Mouse (Mus musculus) neural tube, embryonic 14.5 days (tissue): ENCODE data around the gene Gtf2ird1. TPM values are rescaled to one million over a fixed set of nuclear protein-coding genes. Genes with fewer than 3 reads are reported as not detected.
A peak's percentile ranks its signal among the peaks of the same experiment; 100 is the strongest.

Experiments
- ATAC-seq: fragments of 200-750 bp; cut with Nextera tagmentation; 2 replicates; pipeline ENCODE4 v1.8.0; 2017; ENCODE audit warnings: low read depth, mild to moderate bottlenecking, moderate TSS enrichment, moderate library complexity
- H3K27ac ChIP-seq: fragments of 300-500 bp; sonication (generic); 2 replicates; pipeline ENCODE4 v1.5.1; 2014; ENCODE audit warnings: low read depth, mild to moderate bottlenecking, control low read depth, low read length, moderate library complexity, mixed read lengths
- H3K27me3 ChIP-seq: fragments of 300-500 bp; sonication (generic); 2 replicates; pipeline ENCODE4 v1.6.1; 2014; ENCODE audit warnings: low read length; ENCODE audit not compliant: control insufficient read depth, insufficient read depth
- H3K36me3 ChIP-seq: fragments of 300-500 bp; sonication (generic); 2 replicates; pipeline ENCODE4 v1.6.1; 2014; ENCODE audit warnings: low read length, mixed read lengths; ENCODE audit not compliant: control insufficient read depth, insufficient read depth
- H3K4me1 ChIP-seq: fragments of 300-500 bp; sonication (generic); 2 replicates; pipeline ENCODE4 v1.6.1; 2014; ENCODE audit warnings: low read length; ENCODE audit not compliant: control insufficient read depth, insufficient read depth
- H3K4me2 ChIP-seq: fragments of 300-500 bp; sonication (generic); 2 replicates; pipeline ENCODE4 v1.6.1; 2014; ENCODE audit warnings: mild to moderate bottlenecking, low read depth, low read length, control low read depth
- H3K4me3 ChIP-seq: fragments of 300-500 bp; sonication (generic); 2 replicates; pipeline ENCODE4 v1.5.1; 2014; ENCODE audit warnings: low read depth, low read length, control low read depth, mixed read lengths
- H3K9ac ChIP-seq: fragments of 300-500 bp; sonication (generic); replicated peaks from 2 replicates; pipeline ENCODE4 v1.6.1; 2014; ENCODE audit warnings: low read depth, mild to moderate bottlenecking, control low read depth, low read length, mixed read lengths
- H3K9me3 ChIP-seq: fragments of 300-500 bp; sonication (generic); 2 replicates; pipeline ENCODE4 v1.6.1; 2016; ENCODE audit warnings: low read length; ENCODE audit not compliant: control insufficient read depth
- WGBS: fragments of 180-500 bp; shearing (Covaris S2); extraction: QIAGEN DNeasy Blood & Tissue Kit; methylation state at CpG from one replicate; pipeline ENCODE4 v1.1.7; 2014; 5-methylcytosine and 5-hydroxymethylcytosine counted together
- polyA plus RNA-seq: library from polyadenylated mRNA; unstranded; fragments of >200 nt; fragmentation: Nextera tagmentation; extraction: Ambion mirVana; gene quantifications from 2 replicates; pipeline ENCODE4 v1.2.1, GENCODE M21; 2014

Gtf2ird1 gene
- polyA plus RNA-seq, 1 experiment from 2014 or later: 60.3 TPM

- 0 out of 2 replicates have a peak, but pooled peaks have one; percentile 34 for ATAC-seq
These were observed 10.6 kb upstream of the Gtf2ird1 start for GRCm38 (mm10) chr5:134467030-134467549.

GRCm38 (mm10) chr5:134466296-134467029 is 9.9 kb upstream of the Gtf2ird1 start:
- peak; percentile 56; the same call in 1 of the 2 replicates for ATAC-seq
- no peaks in the 10 kb centered on the region for H3K27me3 ChIP-seq
- peak overlapping the region; percentile 66 for H3K27ac ChIP-seq
- peaks cover 12% of the 10 kb centered on the region for H3K4me1 ChIP-seq
- no peaks in the 10 kb centered on the region for H3K36me3 ChIP-seq
- peak overlapping the region; percentile 30; the same call in 1 of the 2 replicates for H3K4me2 ChIP-seq
- no peaks in the 10 kb centered on the region for H3K9me3 ChIP-seq
- WGBS: 10% methylated on average over 21 of the region's 21 CpGs
- H3K9ac ChIP-seq: no peak overlapping the region
- no peak overlapping the region for H3K4me3 ChIP-seq

More at GRCm38 (mm10) chr5:134467030-134467549, 10.6 kb upstream of the Gtf2ird1 start:
- 59% methylated on average over 8 of the region's 8 CpGs for WGBS
- Histone ChIP-seq H3K27me3 (no peaks in the 10 kb centered on the region), H3K9me3 (no peaks in the 10 kb centered on the region), H3K4me3 (no peak overlapping the region), H3K4me2 (no peak overlapping the region), H3K9ac (no peak overlapping the region), H3K36me3 (no peaks in the 10 kb centered on the region), H3K4me1 (peaks cover 12% of the 10 kb centered on the region), H3K27ac (peak overlapping the region; percentile 66)

DNA sequence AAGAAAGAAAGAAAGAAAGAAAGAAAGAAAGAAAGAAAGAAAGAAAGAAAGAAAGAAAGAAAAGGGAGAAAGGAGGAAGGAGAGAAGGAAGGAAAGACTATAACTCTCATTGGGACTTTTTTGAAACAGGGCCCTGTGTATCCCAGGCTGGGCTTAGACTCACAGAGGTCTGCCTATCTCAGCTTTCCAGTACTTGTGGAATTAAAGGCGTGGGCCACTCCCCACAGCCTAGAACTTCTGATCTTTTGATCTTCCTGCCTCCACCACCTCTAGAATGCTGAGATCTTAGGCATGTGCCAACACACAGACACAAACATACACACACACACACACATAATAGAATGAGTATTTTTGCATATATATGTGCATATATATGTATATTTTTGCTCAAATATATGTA is 8.7 kb upstream of the Gtf2ird1 start:
- H3K9ac ChIP-seq: no peak overlapping the region
- peaks cover 12% of the 10 kb centered on the region for H3K4me1 ChIP-seq
- no peak overlapping the region for H3K27ac ChIP-seq
- H3K9me3 ChIP-seq: no peaks in the 10 kb centered on the region
- no peak overlapping the region for H3K4me2 ChIP-seq
- no peaks in the 10 kb centered on the region for H3K36me3 ChIP-seq
- 82% methylated on average over 1 of the region's 1 CpGs for WGBS
- no peak for ATAC-seq
- no peak overlapping the region for H3K4me3 ChIP-seq
- no peaks in the 10 kb centered on the region for H3K27me3 ChIP-seq

GRCm38 (mm10) chr5:134464225-134464624 is 7.7 kb upstream of the Gtf2ird1 start:
- H3K9me3 ChIP-seq: no peaks in the 10 kb centered on the region
- H3K27ac ChIP-seq: no peak overlapping the region
- H3K36me3 ChIP-seq: no peaks in the 10 kb centered on the region
- no peak overlapping the region for H3K9ac ChIP-seq
- H3K27me3 ChIP-seq: no peaks in the 10 kb centered on the region
- no peak overlapping the region for H3K4me3 ChIP-seq
- ATAC-seq: no peak
- WGBS: 84% methylated on average over 5 of the region's 5 CpGs
- H3K4me2 ChIP-seq: no peak overlapping the region
- H3K4me1 ChIP-seq: peaks cover 12% of the 10 kb centered on the region

DNA sequence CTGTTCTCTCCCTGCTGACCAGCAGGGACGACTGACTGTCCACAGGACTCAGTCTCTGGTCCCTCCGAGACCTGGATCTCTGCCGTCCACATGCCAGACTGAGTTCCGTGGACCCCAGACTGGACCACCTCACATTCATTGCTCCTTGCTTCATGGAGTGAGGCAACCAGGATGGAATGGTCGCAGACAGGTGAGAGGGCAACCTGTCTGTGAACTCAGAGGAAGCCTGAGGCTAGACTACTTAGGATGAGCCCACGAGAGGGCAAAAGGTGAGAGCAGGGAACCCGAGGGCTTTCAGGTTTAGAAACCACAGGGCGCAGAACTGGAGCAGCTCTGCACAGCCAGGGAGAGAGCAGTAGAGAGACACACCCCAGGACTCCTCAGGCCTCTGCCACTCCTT is 6.2 kb upstream of the Gtf2ird1 start:
- Histone ChIP-seq H3K4me1 (peaks cover 12% of the 10 kb centered on the region), H3K9ac (no peak overlapping the region), H3K4me2 (no peak overlapping the region), H3K27ac (no peak overlapping the region), H3K4me3 (no peak overlapping the region), H3K27me3 (no peaks in the 10 kb centered on the region), H3K9me3 (no peaks in the 10 kb centered on the region), H3K36me3 (no peaks in the 10 kb centered on the region)
- 87% methylated on average over 8 of the region's 8 CpGs for WGBS
- no peak for ATAC-seq

DNA sequence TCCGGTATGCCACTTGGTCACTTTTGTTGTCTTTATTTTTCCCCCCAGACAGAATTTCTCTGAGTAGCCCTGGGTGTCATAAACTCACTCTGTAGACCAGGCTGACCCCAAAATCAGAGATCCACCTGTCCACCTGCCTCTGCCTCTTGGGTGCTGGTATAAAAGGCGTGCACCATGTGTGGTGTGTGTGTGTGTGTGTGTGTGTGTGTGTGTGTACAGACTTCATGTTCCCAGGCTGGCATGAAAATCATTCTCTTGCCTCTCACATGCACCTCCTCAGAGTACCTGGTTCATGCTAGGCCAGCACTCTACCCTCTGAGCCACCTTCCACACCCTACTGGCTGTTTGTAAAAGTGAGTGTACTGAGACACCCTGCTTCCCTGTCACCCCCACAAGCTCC is 5.8 kb upstream of the Gtf2ird1 start:
- no peaks in the 10 kb centered on the region for H3K9me3 ChIP-seq
- WGBS: 85% methylated on average over 2 of the region's 2 CpGs

GRCm38 (mm10) chr5:134460546-134460945 is 4.0 kb upstream of the Gtf2ird1 start:
- Histone ChIP-seq H3K9ac (no peak overlapping the region), H3K27me3 (no peaks in the 10 kb centered on the region), H3K4me2 (no peak overlapping the region), H3K4me3 (no peak overlapping the region), H3K36me3 (no peaks in the 10 kb centered on the region), H3K9me3 (no peaks in the 10 kb centered on the region), H3K27ac (no peak overlapping the region), H3K4me1 (no peaks in the 10 kb centered on the region)
- WGBS: 96% methylated on average over 4 of the region's 4 CpGs
- no peak for ATAC-seq

More for the DNA sequence above, 5.8 kb upstream of the Gtf2ird1 start:
- Histone ChIP-seq H3K9ac (no peak overlapping the region), H3K27me3 (no peaks in the 10 kb centered on the region), H3K4me3 (no peak overlapping the region), H3K27ac (no peak overlapping the region), H3K4me2 (no peak overlapping the region), H3K4me1 (peaks cover 12% of the 10 kb centered on the region), H3K36me3 (no peaks in the 10 kb centered on the region)
- no peak for ATAC-seq

- H3K27me3 ChIP-seq: no peaks in the 10 kb centered on the region
- peaks cover 8% of the 10 kb centered on the region for H3K4me1 ChIP-seq
- no peaks in the 10 kb centered on the region for H3K36me3 ChIP-seq
- ATAC-seq: no peak
- no peaks in the 10 kb centered on the region for H3K9me3 ChIP-seq
- H3K4me2 ChIP-seq: no peak overlapping the region
- no peak overlapping the region for H3K4me3 ChIP-seq
- no peak overlapping the region for H3K9ac ChIP-seq
- no peak overlapping the region for H3K27ac ChIP-seq
- 89% methylated on average over 7 of the region's 7 CpGs for WGBS
These were observed 2.6 kb upstream of the Gtf2ird1 start for GRCm38 (mm10) chr5:134459096-134459495.

GRCm38 (mm10) chr5:134458416-134458815 is 1.9 kb upstream of the Gtf2ird1 start:
- Histone ChIP-seq H3K9me3 (no peaks in the 10 kb centered on the region), H3K9ac (no peak overlapping the region), H3K27me3 (no peaks in the 10 kb centered on the region), H3K4me2 (no peak overlapping the region), H3K27ac (no peak overlapping the region), H3K36me3 (no peaks in the 10 kb centered on the region), H3K4me3 (no peak overlapping the region), H3K4me1 (peaks cover 11% of the 10 kb centered on the region)
- 98% methylated on average over 3 of the region's 3 CpGs for WGBS
- no peak for ATAC-seq
